Mouse (Mus musculus): ENCODE data around the gene Prpf3.
"Not testable (repeated sequence)": the region's sequence is repeated elsewhere in the genome, so short reads cannot be mapped to it uniquely, and the experiment has no call there.

Gene Prpf3

DNA sequence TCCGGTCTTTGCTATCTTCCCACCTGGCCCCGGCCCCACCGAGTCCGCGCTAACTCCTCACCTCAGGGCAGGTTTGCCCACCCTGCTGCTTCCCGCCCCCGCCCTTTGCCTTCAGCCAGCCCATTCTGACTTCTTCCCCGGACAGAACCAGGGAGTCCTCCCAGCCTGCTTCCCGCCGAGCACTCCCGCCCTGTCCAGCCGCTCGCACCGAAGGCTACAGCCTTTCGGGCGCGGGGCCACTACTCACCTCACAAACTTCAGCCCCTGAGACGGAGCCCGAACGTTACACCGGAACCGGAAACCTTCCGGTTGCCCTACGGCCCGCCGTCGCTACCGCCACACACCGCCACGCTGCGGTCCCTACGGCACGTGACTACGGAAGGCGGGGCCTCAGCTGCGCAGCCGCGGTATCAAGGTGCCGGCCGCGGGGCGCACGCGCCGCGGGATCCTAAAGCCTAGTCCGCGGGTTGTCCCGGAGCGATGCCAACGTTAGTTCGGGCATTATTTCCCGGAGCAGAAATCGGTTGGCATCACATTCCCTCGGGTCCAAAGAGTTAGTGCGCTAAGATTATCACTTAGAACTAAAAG, at the start of gene Prpf3:
Gene Prpf3, minus strand, starts transcription at position 384 of the 588 bp plus-strand sequence.
- ATAC-seq (ENCODE audit: low TSS enrichment) = peak; percentile 96

- ATAC-seq (ENCODE audit: low TSS enrichment) = no peak
Measured at GRCm38 (mm10) chr3:95904568-95904967, 48.9 kb upstream of the Prpf3 start, which contains the start of gene Car14. Gene Car14, minus strand, starts transcription at chr3:95904691.

GRCm38 (mm10) chr3:95903753-95904502, 48.2 kb upstream of the Prpf3 start:
- ATAC-seq (ENCODE audit: low TSS enrichment) = no peak

- no peak for ATAC-seq (ENCODE audit: low TSS enrichment)
Measured at GRCm38 (mm10) chr3:95902643-95903042, 47.0 kb upstream of the Prpf3 start.

GRCm38 (mm10) chr3:95902373-95902625, 46.6 kb upstream of the Prpf3 start:
- no peak for ATAC-seq (ENCODE audit: low TSS enrichment)

- no peak for ATAC-seq (ENCODE audit: low TSS enrichment)
Measured at GRCm38 (mm10) chr3:95901616-95902372, 46.1 kb upstream of the Prpf3 start.

DNA sequence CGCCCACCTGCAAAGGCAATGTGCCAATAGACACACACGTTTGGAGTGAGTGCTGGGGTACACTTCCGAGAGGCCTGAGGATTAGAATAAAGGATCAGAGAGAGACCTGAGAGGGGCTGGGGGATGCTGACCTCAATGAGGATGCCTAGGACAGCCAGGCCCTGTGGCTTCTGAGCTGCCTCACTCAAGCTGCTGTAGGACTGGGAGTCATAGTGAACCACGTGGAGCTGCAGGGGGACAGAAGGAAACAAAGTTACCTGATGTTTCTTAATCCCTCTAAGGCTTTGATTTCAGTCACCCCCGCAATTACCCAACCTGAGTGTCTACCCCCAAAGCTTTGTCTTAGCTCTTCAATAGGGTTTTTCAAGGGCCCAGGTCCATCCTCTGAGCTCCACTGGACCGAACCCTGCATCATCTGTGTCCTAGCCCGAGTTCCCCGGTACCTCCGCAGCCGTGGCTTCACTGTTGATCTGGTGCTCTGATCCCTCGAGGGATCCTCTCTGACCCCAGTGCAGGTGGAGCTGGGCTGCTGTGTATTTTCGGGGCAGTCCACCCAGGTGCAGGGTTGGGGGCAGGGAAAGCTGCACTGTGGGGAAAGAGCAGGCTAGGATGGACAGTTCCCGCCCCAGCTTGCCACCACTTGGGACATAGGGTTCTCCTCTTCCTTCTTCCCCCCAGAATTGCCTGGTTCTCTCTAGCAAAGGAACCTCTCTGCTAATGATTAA, 44.3 kb upstream of the Prpf3 start:
- ATAC-seq (ENCODE audit: low TSS enrichment) = no peak

- ATAC-seq (ENCODE audit: low TSS enrichment) = not testable (repeated sequence)
Measured at GRCm38 (mm10) chr3:95895501-95895900, 39.8 kb upstream of the Prpf3 start.

DNA sequence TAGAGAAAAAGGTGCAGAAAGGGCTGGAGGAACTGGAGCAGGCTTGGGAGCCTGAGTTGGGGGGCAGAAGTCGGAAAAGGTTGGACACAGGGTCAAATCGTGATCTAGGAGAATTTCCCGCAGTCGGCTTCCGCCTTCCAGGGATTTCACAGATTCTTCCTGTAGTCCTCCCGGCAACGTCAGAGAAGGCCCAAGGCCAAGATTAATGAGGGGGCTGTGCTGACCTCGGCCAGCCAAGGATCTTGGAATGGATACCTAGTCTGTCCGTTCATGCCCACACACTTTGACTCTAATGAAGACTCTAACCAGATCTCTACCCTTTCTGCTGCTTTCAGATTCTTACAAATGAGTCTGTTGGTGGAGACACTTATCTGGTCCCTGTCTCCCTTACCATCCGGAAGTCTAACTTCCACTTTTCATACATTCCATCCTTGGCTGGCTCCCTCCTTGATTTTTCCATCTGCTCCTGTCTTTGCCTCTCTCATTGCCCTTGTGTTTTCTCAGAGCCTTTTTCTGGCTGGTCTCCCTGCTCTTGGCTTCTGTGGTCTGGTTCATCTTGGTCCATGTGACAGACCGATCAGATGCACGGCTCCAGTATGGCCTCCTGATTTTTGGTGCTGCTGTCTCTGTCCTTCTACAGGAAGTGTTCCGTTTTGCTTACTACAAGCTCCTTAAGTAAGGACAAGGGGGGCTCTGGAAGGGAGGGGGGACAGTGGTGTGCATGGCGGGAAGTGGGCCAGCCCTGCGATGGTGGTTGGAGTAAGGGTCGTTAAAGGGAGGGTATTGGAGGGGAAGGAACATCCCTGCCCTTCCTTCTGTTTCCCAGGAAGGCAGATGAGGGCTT, 38.9 kb upstream of the Prpf3 start:
- ATAC-seq (ENCODE audit: low TSS enrichment) = no peak

DNA sequence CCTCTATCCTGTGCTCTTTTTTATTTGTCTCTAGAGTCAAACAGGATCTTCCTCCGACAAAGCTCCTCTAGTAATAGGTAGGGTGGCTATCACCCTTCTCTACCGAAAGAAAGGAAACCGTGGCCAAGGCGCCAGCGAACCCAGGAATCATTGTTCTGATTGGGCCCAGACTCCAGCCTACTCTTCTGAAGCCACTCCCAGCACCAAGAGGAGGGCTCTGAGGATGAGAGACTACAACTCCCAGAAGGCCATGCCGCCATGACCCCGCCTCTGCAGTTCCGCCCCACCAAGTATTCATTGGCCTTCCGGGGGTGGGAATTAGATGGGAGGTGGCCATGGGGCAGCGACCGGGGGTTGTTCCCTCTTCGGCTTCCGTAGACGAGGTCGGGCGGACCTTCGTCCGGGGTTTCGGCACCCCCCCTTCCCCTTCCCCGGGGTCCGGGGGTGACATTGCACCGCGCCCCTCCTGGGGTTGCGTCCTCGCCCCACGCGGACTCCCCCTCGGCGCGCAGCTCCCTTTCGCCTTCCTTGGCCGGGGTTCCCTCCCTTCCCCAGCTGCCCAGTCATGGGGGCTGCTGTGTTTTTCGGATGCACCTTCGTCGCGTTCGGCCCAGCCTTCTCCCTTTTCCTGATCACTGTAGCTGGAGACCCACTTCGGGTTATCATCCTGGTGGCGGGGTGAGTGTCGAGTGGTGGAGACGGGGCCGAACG, 38.1 kb upstream of the Prpf3 start, which contains the start of gene Aph1a:
Gene Aph1a, plus strand, starts transcription at position 364 of the 711 bp plus-strand sequence.
- peak; percentile 98 for ATAC-seq (ENCODE audit: low TSS enrichment)

DNA sequence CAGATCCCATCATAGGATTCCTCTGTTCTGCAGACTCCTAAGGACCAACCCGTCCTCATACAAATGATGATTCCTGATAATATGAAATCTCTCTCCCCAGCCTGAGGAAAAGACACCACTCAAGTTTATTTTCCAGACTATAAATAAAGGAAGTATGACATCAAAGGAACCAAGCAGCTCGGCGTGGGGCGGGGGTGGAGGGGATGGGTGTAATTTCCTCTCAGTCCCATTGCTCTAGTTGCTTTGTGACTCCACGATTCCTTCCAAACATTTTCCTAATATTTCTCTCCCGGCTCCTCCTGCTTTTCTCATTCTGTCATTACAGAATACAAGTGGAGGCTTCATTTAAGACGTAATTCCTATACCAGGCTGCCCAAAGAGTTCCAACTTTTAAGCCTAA, 37.4 kb upstream of the Prpf3 start:
- ATAC-seq (ENCODE audit: low TSS enrichment) = 0 out of 2 replicates have a peak, but pooled peaks have one; percentile 7

DNA sequence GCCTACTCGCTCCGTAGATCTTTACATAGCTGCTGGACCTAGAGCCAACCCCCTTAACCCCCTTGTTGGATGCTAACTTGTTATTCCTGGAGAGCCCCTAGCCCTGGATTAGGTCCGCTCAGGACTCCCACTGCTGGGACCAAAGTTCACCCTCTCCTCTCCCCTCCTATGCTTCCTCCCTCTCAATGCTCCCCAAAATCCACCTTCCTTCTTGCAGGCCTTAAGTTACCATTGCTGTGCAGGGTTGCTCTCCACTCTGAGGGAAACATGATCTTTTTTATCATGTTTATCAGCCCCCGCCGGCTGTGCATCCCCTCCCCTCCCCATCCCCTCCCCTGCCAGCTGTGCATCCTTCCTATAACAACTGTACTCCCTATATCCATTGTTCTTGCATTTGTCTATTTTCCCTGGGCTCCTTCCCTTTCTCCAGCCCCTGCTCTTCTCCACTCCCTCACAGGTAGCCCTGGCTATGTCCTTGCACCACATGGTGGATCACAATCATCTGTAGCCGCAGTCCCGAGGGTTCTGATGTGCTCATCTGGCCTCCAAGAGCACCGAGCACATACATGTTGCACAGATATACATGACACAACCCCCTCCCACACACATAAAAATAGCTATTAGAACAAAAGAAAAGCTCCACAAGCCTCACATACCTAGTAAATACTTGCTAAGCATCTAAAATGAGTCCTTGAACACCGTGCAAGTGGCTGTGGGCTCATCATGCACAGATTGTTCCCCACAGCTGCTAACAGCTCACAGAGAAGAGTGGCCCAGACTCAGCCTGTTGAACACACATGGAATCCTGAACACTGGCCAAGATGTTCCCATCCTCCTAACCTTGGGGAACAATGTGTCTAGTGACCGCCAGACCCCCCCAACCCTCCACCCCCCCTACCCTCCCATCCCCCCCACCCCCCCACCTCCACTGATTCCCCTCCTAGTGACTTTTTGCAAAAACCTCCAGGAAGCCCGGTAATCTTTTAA, 36.7 kb upstream of the Prpf3 start:
- no peak for ATAC-seq (ENCODE audit: low TSS enrichment)

DNA sequence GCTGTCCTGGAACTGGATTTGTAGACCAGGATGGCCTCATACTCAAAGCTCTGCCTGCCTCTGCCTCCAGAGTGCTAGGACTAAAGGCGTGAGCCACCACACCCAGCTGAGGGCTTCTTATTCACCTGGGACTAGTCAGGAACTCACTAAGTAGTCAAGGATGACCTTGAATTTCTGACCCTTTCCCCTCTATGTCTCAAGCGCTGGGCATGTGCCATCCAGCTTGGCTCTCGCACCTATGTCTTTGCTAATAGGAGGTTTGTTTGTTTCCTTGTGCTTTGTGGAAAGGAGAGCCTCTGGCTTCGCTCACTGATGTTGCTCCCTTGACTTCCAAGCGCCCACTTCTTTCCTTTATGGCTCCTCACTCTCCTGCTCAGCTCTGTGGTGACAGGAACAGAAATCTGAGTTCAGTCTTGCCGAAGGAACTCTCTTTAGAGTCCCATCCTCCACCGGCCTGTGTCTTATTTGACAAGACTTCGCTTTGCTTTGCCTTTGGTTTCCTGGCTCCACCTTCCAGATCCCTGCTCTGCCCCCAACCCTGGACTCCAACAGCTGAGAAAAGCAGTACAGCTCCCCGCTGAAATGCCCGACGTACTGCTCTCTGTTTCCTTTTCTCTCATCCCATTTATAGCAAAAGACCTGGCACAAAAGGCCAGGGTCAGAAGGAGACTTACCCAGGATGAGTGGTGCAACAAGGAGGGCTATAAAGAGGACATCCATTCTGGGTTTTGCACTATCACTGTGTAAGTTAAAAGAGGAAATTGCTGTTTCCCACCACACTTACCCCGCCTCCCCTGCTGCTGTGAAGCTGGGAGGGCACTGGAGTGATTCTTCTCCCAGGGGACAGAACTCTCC, 35.8 kb upstream of the Prpf3 start, which contains the start of gene BC028528:
Gene BC028528, minus strand, starts transcription at position 795 of the 855 bp plus-strand sequence.
- no peak for ATAC-seq (ENCODE audit: low TSS enrichment)

- ATAC-seq (ENCODE audit: low TSS enrichment) = no peak
Measured at GRCm38 (mm10) chr3:95889664-95890063, 34.0 kb upstream of the Prpf3 start.

GRCm38 (mm10) chr3:95887596-95887995, 31.9 kb upstream of the Prpf3 start:
- no peak for ATAC-seq (ENCODE audit: low TSS enrichment)

- no peak for ATAC-seq (ENCODE audit: low TSS enrichment)
Measured at GRCm38 (mm10) chr3:95884400-95884799, 28.7 kb upstream of the Prpf3 start.

DNA sequence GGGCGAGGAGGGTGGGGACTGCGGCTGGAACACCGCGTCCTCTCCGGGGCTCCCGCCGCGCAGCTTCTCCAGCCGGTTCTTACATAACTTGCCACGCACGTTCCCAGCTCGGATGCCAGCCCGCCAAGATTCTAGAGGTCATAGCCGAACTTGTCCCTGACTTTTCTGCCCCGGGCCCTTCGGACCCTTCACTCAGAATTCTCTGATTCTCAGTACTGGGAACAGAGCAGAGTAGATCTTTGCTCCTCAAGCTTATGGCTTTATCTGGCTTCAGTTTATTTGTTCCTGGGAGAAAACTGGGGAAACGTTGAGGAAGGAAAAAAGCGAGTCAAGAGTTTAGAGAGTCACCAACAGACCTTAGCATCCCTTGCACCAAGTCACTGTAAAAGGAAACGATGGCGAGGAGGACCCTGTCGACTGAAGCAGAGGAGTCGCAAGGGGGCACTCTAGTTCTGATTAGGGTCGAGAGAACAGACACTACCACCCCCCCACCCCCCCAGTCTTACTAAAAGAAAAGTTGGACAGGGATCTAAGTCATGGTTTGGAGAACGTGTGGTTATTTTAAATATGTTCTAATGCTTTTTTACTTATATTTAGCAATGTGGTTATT, 27.2 kb upstream of the Prpf3 start:
- peak; percentile 33; the same call in 1 of the 2 replicates for ATAC-seq (ENCODE audit: low TSS enrichment)

Measured in frontal cortex, adult (tissue).